In genomic region chr5:35628685-35629084, GRCm38 (mm10) we compare ENCODE assay signal across 10 mouse cellular contexts. TPM values are rescaled to one million over a fixed set of nuclear protein-coding genes. Genes with fewer than 3 reads are reported as not detected.
DNase-seq lines count a peak whose midpoint lies in the region; ATAC-seq and TF ChIP-seq lines count a peak whose summit lies in the region.
"Had no signal": no experiment of that assay in that cellular context is flagged by ENCODE, and none has a peak within 500 bp of the region (broad histone marks: within the 10 kb centered on the region; RNA-seq: fewer than 3 reads in every experiment).

No protein-coding gene starts in this region.

- no peaks in the 10 kb centered on the region for H3K9me3 ChIP-seq in hindbrain, postnatal 0 days (ENCODE audit: low read length)
- no peaks in the 10 kb centered on the region for H3K9me3 ChIP-seq in hindbrain, embryonic 11.5 days (ENCODE audit: control insufficient read depth, low read length)
- H3K9me3 ChIP-seq in lung, postnatal 0 days (ENCODE audit: low read length): no peaks in the 10 kb centered on the region
- H3K9me3 ChIP-seq: limb, embryonic 12.5 days had no signal

- peak; percentile 57; the same call in 1 of the 2 replicates for ATAC-seq in hindbrain, postnatal 0 days
- no peak for ATAC-seq in hindbrain, embryonic 11.5 days (ENCODE audit: low FRiP score)
- ATAC-seq in lung, postnatal 0 days: peak; percentile 23; the same call in 1 of the 2 replicates
- no peak for ATAC-seq in erythroid progenitor cell, adult 5-6 weeks (replicated peaks; ENCODE audit: low FRiP score, poor library complexity, severe bottlenecking)
- ATAC-seq: Patski had no signal

- intact Hi-C loops in heart, postnatal 25 days (cut with DNase I): no loop called here

- peak overlapping the region; percentile 13; the same call in 1 of the 2 replicates for H3K27ac ChIP-seq in hindbrain, postnatal 0 days
- no peak overlapping the region for H3K27ac ChIP-seq in hindbrain, embryonic 11.5 days (ENCODE audit: low read depth, low read length)
- H3K27ac ChIP-seq in lung, postnatal 0 days (ENCODE audit: low read length): no peak overlapping the region
- H3K27ac ChIP-seq: limb, embryonic 12.5 days had no signal

- H3K36me3 ChIP-seq in hindbrain, postnatal 0 days (ENCODE audit: insufficient read depth, low read length): no peaks in the 10 kb centered on the region
- H3K36me3 ChIP-seq in hindbrain, embryonic 11.5 days (ENCODE audit: control insufficient read depth, insufficient read depth, low read length): no peaks in the 10 kb centered on the region
- H3K36me3 ChIP-seq in lung, postnatal 0 days (ENCODE audit: insufficient read depth, low read length): no peaks in the 10 kb centered on the region
- H3K36me3 ChIP-seq: limb, embryonic 12.5 days had no signal

- 24% methylated on average over 1 of the region's 1 CpGs for WGBS in hindbrain, postnatal 0 days
- WGBS in hindbrain, embryonic 11.5 days: 52% methylated on average over 1 of the region's 1 CpGs
- 21% methylated on average over 1 of the region's 1 CpGs for WGBS in lung, postnatal 0 days

- no peak overlapping the region for H3K9ac ChIP-seq in hindbrain, postnatal 0 days (replicated peaks; ENCODE audit: low read length)
- H3K9ac ChIP-seq in hindbrain, embryonic 11.5 days (ENCODE audit: low read depth, low read length): no peak overlapping the region
- H3K9ac ChIP-seq in lung, postnatal 0 days (replicated peaks; ENCODE audit: low read depth): no peak overlapping the region
- H3K9ac ChIP-seq: limb, embryonic 12.5 days had no signal

- DNase-seq in hindbrain, postnatal 0 days (ENCODE audit: low spot score): peak; percentile 75
- DNase-seq in hindbrain, embryonic 11.5 days (ENCODE audit: low spot score): no peak
- peak; percentile 27 to 44 for DNase-seq in frontal cortex, postnatal 36 days (ENCODE audit: low spot score in 2 of 2)
- DNase-seq in heart, postnatal 25 days (ENCODE audit: low spot score): peak; percentile 83
- DNase-seq in lung, postnatal 0 days (ENCODE audit: low spot score): peak; percentile 60
- DNase-seq in thymus, postnatal 36 days: no peak
- no peak for DNase-seq in thymus, postnatal 14 days

- TF ChIP-seq EP300 in lung, postnatal 0 days (IDR thresholded peaks at IDR 0.05): no peak

- no peak for TF ChIP-seq CTCF in hindbrain, postnatal 0 days (IDR thresholded peaks at IDR 0.05; ENCODE audit: low read depth)
- no peak for TF ChIP-seq CTCF in lung, postnatal 0 days (IDR thresholded peaks at IDR 0.05)

- no peaks in the 10 kb centered on the region for H3K4me1 ChIP-seq in hindbrain, postnatal 0 days (ENCODE audit: insufficient read depth, low read length)
- no peaks in the 10 kb centered on the region for H3K4me1 ChIP-seq in hindbrain, embryonic 11.5 days (replicated peaks; ENCODE audit: control insufficient read depth, insufficient read depth, low read length)
- H3K4me1 ChIP-seq in lung, postnatal 0 days (ENCODE audit: insufficient read depth, low read depth, low read length): peaks cover 6% of the 10 kb centered on the region; the same call in 1 of the 2 replicates

- no peak overlapping the region for H3K4me3 ChIP-seq in hindbrain, postnatal 0 days (ENCODE audit: low read length)
- H3K4me3 ChIP-seq in hindbrain, embryonic 11.5 days (ENCODE audit: low read depth, low read length): no peak overlapping the region
- no peak overlapping the region for H3K4me3 ChIP-seq in lung, postnatal 0 days (ENCODE audit: low read depth, low read length)
- H3K4me3 ChIP-seq: limb, embryonic 12.5 days had no signal

- H3K4me2 ChIP-seq in hindbrain, postnatal 0 days (ENCODE audit: low read depth, low read length): no peak overlapping the region
- H3K4me2 ChIP-seq in hindbrain, embryonic 11.5 days (replicated peaks; ENCODE audit: low read depth, low read length): no peak overlapping the region
- no peak overlapping the region for H3K4me2 ChIP-seq in lung, postnatal 0 days (replicated peaks; ENCODE audit: low read depth, low read length)
- H3K4me2 ChIP-seq: limb, embryonic 12.5 days had no signal

- no peaks in the 10 kb centered on the region for H3K27me3 ChIP-seq in hindbrain, postnatal 0 days (ENCODE audit: insufficient read depth, low read length)
- no peaks in the 10 kb centered on the region for H3K27me3 ChIP-seq in hindbrain, embryonic 11.5 days (ENCODE audit: control insufficient read depth, insufficient read depth, low read length)
- H3K27me3 ChIP-seq in lung, postnatal 0 days (replicated peaks; ENCODE audit: insufficient read depth, low read length): no peaks in the 10 kb centered on the region
- H3K27me3 ChIP-seq: limb, embryonic 12.5 days; Patski had no signal

RNA-seq across cellular contexts. Expression of gene Acox3, which starts 45.8 kb away (rescaled TPM):
- total RNA-seq in hindbrain, postnatal 0 days (2014; rRNA removed): 23.5 and 24.2 TPM in 2 replicates
- polyA plus RNA-seq in hindbrain, postnatal 0 days (2015; fragmentation: Nextera tagmentation; extraction: Ambion mirVana): 11.4 and 12.7 TPM in 2 replicates
- polyA plus RNA-seq in hindbrain, embryonic 11.5 days (2014; fragmentation: Nextera tagmentation; extraction: Ambion mirVana): 14.7 and 15.1 TPM in 2 replicates
- total RNA-seq in heart, postnatal 25 days (2021): 10 to 100 TPM; 23.3 to 27.2 TPM
- 15.0 and 15.9 TPM in 2 replicates for polyA plus RNA-seq in lung, postnatal 0 days (2015; fragmentation: Nextera tagmentation; extraction: Ambion mirVana)
- total RNA-seq in erythroid progenitor cell, adult 5-6 weeks (2015; ENCODE audit: low replicate concordance): 4.0 and 6.7 TPM in 2 replicates
- total RNA-seq in erythroid progenitor cell, adult 5-6 weeks (2017; ENCODE audit: low replicate concordance): 5.6 TPM in 2 replicates

RNA-seq across cellular contexts. Expression of gene Htra3, which starts 50.9 kb away (rescaled TPM):
- total RNA-seq in hindbrain, postnatal 0 days (2014; rRNA removed): 30.7 and 36.5 TPM in 2 replicates
- polyA plus RNA-seq in hindbrain, postnatal 0 days (2015; fragmentation: Nextera tagmentation; extraction: Ambion mirVana): 19.6 and 20.1 TPM in 2 replicates
- 4.7 and 6.2 TPM in 2 replicates for polyA plus RNA-seq in hindbrain, embryonic 11.5 days (2014; fragmentation: Nextera tagmentation; extraction: Ambion mirVana)
- total RNA-seq in heart, postnatal 25 days (2021): 100 to 1,000 TPM; 116 to 131 TPM
- polyA plus RNA-seq in lung, postnatal 0 days (2015; fragmentation: Nextera tagmentation; extraction: Ambion mirVana): 35.7 and 40.5 TPM in 2 replicates
- not detected in 2 replicates for total RNA-seq in erythroid progenitor cell, adult 5-6 weeks (2015; ENCODE audit: low replicate concordance)
- total RNA-seq in erythroid progenitor cell, adult 5-6 weeks (2017; ENCODE audit: low replicate concordance): not detected in 2 replicates

RNA-seq across cellular contexts. Expression of gene Trmt44, which starts 53.8 kb away (rescaled TPM):
- total RNA-seq in hindbrain, postnatal 0 days (2014; rRNA removed): 10.9 and 12.3 TPM in 2 replicates
- 3.3 and 3.6 TPM in 2 replicates for polyA plus RNA-seq in hindbrain, postnatal 0 days (2015; fragmentation: Nextera tagmentation; extraction: Ambion mirVana)
- polyA plus RNA-seq in hindbrain, embryonic 11.5 days (2014; fragmentation: Nextera tagmentation; extraction: Ambion mirVana): 7.8 and 9.3 TPM in 2 replicates
- 1 to 10 TPM; 1.8 to 2.6 TPM for total RNA-seq in heart, postnatal 25 days (2021)
- polyA plus RNA-seq in lung, postnatal 0 days (2015; fragmentation: Nextera tagmentation; extraction: Ambion mirVana): 3.4 and 4.4 TPM in 2 replicates
- 5.0 and 6.5 TPM in 2 replicates for total RNA-seq in erythroid progenitor cell, adult 5-6 weeks (2015; ENCODE audit: low replicate concordance)
- 1.4 and 4.1 TPM in 2 replicates for total RNA-seq in erythroid progenitor cell, adult 5-6 weeks (2017; ENCODE audit: low replicate concordance)

Comparison
In these comparisons a context has a peak if more than half of its experiments do, and no peak if none do; other contexts are left out.
1. ATAC-seq: peak in hindbrain, postnatal 0 days (single experiment) and lung, postnatal 0 days (single experiment); none in hindbrain, embryonic 11.5 days (single experiment) and erythroid progenitor cell, adult 5-6 weeks (single experiment).
2. DNase-seq: peak in hindbrain, postnatal 0 days (single experiment), frontal cortex, postnatal 36 days (2 of 2), heart, postnatal 25 days (single experiment) and lung, postnatal 0 days (single experiment); none in hindbrain, embryonic 11.5 days (single experiment), thymus, postnatal 36 days (0 of 2) and thymus, postnatal 14 days (single experiment).
3. RNA of gene Htra3, which starts 50.9 kb away (total RNA-seq): 116 to 131 TPM in heart, postnatal 25 days and 30.7 to 36.5 TPM in hindbrain, postnatal 0 days; not detected in erythroid progenitor cell, adult 5-6 weeks; every median in the first group is over 10 times any median in the second.